Mouse (Mus musculus) hindbrain, postnatal 0 days (tissue): Measurements from ENCODE around the gene Orm2. TPM values are rescaled to one million over a fixed set of nuclear protein-coding genes. Genes with fewer than 3 reads are reported as not detected.
A peak's percentile ranks its signal among the peaks of the same experiment; 100 is the strongest.

Experiments used
- ATAC-seq: fragments of 200-750 bp; cut with Nextera tagmentation; 2 replicates; pipeline ENCODE4 v1.8.0; 2017; ENCODE audit warnings: mild to moderate bottlenecking, moderate TSS enrichment, moderate library complexity
- DNase-seq: peaks from one replicate; pipeline ENCODE4 v3.0.0-alpha.2; 2015; ENCODE audit warnings: low spot score
- H3K27ac ChIP-seq: fragments of 300-500 bp; sonication (generic); 2 replicates; pipeline ENCODE4 v1.5.1; 2014; ENCODE audit warnings: mild to moderate bottlenecking
- H3K27me3 ChIP-seq: fragments of 300-500 bp; sonication (generic); 2 replicates; pipeline ENCODE4 v1.6.1; 2014; ENCODE audit warnings: low read length, mixed read lengths; ENCODE audit not compliant: insufficient read depth
- H3K36me3 ChIP-seq: fragments of 300-500 bp; sonication (generic); 2 replicates; pipeline ENCODE4 v1.6.1; 2014; ENCODE audit warnings: low read length, mixed read lengths; ENCODE audit not compliant: insufficient read depth
- H3K4me1 ChIP-seq: fragments of 300-500 bp; sonication (generic); 2 replicates; pipeline ENCODE4 v1.6.1; 2014; ENCODE audit warnings: antibody characterized with exemption, low read length, mixed read lengths; ENCODE audit not compliant: insufficient read depth
- H3K4me2 ChIP-seq: fragments of 300-500 bp; sonication (generic); 2 replicates; pipeline ENCODE4 v1.6.1; 2014; ENCODE audit warnings: low read depth, mild to moderate bottlenecking, low read length, moderate library complexity, mixed read lengths
- H3K4me3 ChIP-seq: fragments of 300-500 bp; sonication (generic); 2 replicates; pipeline ENCODE4 v1.5.1; 2014; ENCODE audit warnings: low read length
- H3K9ac ChIP-seq: fragments of 300-500 bp; sonication (generic); replicated peaks from 2 replicates; pipeline ENCODE4 v1.6.1; 2014; ENCODE audit warnings: mild to moderate bottlenecking, low read length, moderate library complexity, mixed read lengths
- H3K9me3 ChIP-seq: fragments of 300-500 bp; sonication (generic); 2 replicates; pipeline ENCODE4 v1.6.1; 2016; ENCODE audit warnings: low read length, mixed read lengths
- CTCF ChIP-seq: IDR thresholded peaks from 2 replicates; pipeline ENCODE4 v1.5.1; 2016; ENCODE audit warnings: antibody characterized with exemption, control low read depth, low read depth
- WGBS: fragments of 180-500 bp; shearing (Covaris S2); extraction: QIAGEN DNeasy Blood & Tissue Kit; methylation state at CpG from one replicate; pipeline ENCODE4 v1.1.7; 2014; 5-methylcytosine and 5-hydroxymethylcytosine counted together
- polyA plus RNA-seq: library from polyadenylated mRNA; unstranded; fragments of >200 nt; fragmentation: Nextera tagmentation; extraction: Ambion mirVana; gene quantifications from 2 replicates; pipeline ENCODE4 v1.2.1, GENCODE M21; 2015
- total RNA-seq: library from RNA; depleted of rRNA; stranded (reverse); fragments of >200 nt; gene quantifications from 2 replicates; pipeline ENCODE4 v1.2.3, GENCODE M21; 2014

The Orm2 gene
- total and polyA plus RNA-seq, 2 experiments from 2014 or later = not detected

GRCm38 (mm10) chr4:63398854-63399609 lies 36.8 kb downstream of the Orm2 start:
- H3K36me3 ChIP-seq = no peaks in the 10 kb centered on the region; the same call in 1 of the 2 replicates
- H3K9me3 ChIP-seq = no peaks in the 10 kb centered on the region
- DNase-seq (peak; percentile 24), ATAC-seq (no peak)
- 63% methylated on average over 11 of the region's 11 CpGs for WGBS
- peaks cover 15% of the 10 kb centered on the region for H3K4me1 ChIP-seq
- TF ChIP-seq CTCF = no peak
- H3K27me3 ChIP-seq = no peaks in the 10 kb centered on the region
- no peak overlapping the region for H3K4me2 ChIP-seq
- H3K27ac ChIP-seq = peak overlapping the region; percentile 51; the same call in 1 of the 2 replicates
- H3K4me3 ChIP-seq = no peak overlapping the region
- H3K9ac ChIP-seq = no peak overlapping the region

- Histone ChIP-seq H3K36me3 (no peaks in the 10 kb centered on the region; the same call in 1 of the 2 replicates), H3K27ac (peak overlapping the region; percentile 51; the same call in 1 of the 2 replicates), H3K27me3 (no peaks in the 10 kb centered on the region), H3K4me2 (no peak overlapping the region), H3K4me1 (peaks cover 15% of the 10 kb centered on the region), H3K4me3 (no peak overlapping the region), H3K9me3 (no peaks in the 10 kb centered on the region), H3K9ac (no peak overlapping the region)
- WGBS = 65% methylated on average over 8 of the region's 8 CpGs
- ATAC-seq = no peak
- peak; percentile 44 for DNase-seq
- no peak for TF ChIP-seq CTCF
Measured at GRCm38 (mm10) chr4:63399691-63400270, 37.5 kb downstream of the Orm2 start.

- Histone ChIP-seq H3K9ac (no peak overlapping the region), H3K36me3 (no peaks in the 10 kb centered on the region), H3K9me3 (no peaks in the 10 kb centered on the region), H3K4me3 (no peak overlapping the region), H3K4me1 (peaks cover 23% of the 10 kb centered on the region), H3K27ac (no peak overlapping the region), H3K27me3 (no peaks in the 10 kb centered on the region), H3K4me2 (no peak overlapping the region)
- WGBS = 89% methylated on average over 18 of the region's 18 CpGs
- DNase-seq (no peak), ATAC-seq (no peak)
- no peak for TF ChIP-seq CTCF
Measured at GRCm38 (mm10) chr4:63400541-63401306, 38.5 kb downstream of the Orm2 start.

GRCm38 (mm10) chr4:63401620-63402019 lies 39.4 kb downstream of the Orm2 start:
- Histone ChIP-seq H3K4me1 (peaks cover 25% of the 10 kb centered on the region), H3K27ac (no peak overlapping the region), H3K27me3 (no peaks in the 10 kb centered on the region), H3K4me3 (no peak overlapping the region), H3K4me2 (no peak overlapping the region), H3K36me3 (no peaks in the 10 kb centered on the region), H3K9me3 (no peaks in the 10 kb centered on the region), H3K9ac (no peak overlapping the region)
- WGBS = 77% methylated on average over 6 of the region's 6 CpGs
- ATAC-seq (no peak), DNase-seq (no peak)
- TF ChIP-seq CTCF = no peak

DNA sequence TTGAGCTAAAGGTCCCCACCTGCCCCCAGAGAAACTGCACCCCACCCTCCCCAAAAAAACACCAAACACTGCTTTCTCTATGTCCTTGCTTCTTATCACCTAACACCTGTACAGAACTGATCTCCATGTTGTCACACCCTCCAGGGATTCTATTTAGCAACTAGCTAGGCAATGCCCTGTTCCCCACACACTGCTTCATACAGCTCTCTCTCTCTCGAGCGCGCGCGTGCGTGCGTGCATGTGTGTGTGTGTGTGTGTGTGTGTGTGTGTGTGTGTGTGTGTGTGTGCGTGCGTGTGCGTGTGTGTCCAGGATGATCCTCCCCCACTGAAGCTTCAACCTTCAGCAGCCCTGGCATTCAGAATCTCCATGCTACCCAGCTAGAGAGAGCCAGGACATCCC lies 39.8 kb downstream of the Orm2 start:
- no peaks in the 10 kb centered on the region for H3K36me3 ChIP-seq
- TF ChIP-seq CTCF = no peak
- DNase-seq (no peak), ATAC-seq (no peak)
- peak overlapping the region; percentile 39; the same call in 1 of the 2 replicates for H3K4me2 ChIP-seq
- no peak overlapping the region for H3K9ac ChIP-seq
- H3K9me3 ChIP-seq = no peaks in the 10 kb centered on the region
- no peak overlapping the region for H3K27ac ChIP-seq
- no peak overlapping the region for H3K4me3 ChIP-seq
- WGBS = 82% methylated on average over 10 of the region's 10 CpGs
- H3K27me3 ChIP-seq = no peaks in the 10 kb centered on the region
- H3K4me1 ChIP-seq = peaks cover 25% of the 10 kb centered on the region

GRCm38 (mm10) chr4:63402558-63402957 lies 40.3 kb downstream of the Orm2 start:
- Histone ChIP-seq H3K36me3 (no peaks in the 10 kb centered on the region), H3K9ac (no peak overlapping the region), H3K27ac (peak overlapping the region; percentile 76), H3K9me3 (no peaks in the 10 kb centered on the region), H3K27me3 (no peaks in the 10 kb centered on the region), H3K4me3 (peak overlapping the region; percentile 9; the same call in 1 of the 2 replicates), H3K4me2 (peak overlapping the region; percentile 39), H3K4me1 (peaks cover 25% of the 10 kb centered on the region)
- no peak for ATAC-seq
- WGBS = 63% methylated on average over 6 of the region's 6 CpGs
- TF ChIP-seq CTCF = no peak
- no peak for DNase-seq
